Mouse (Mus musculus): ENCODE measurements around the gene Slf2.

DNA sequence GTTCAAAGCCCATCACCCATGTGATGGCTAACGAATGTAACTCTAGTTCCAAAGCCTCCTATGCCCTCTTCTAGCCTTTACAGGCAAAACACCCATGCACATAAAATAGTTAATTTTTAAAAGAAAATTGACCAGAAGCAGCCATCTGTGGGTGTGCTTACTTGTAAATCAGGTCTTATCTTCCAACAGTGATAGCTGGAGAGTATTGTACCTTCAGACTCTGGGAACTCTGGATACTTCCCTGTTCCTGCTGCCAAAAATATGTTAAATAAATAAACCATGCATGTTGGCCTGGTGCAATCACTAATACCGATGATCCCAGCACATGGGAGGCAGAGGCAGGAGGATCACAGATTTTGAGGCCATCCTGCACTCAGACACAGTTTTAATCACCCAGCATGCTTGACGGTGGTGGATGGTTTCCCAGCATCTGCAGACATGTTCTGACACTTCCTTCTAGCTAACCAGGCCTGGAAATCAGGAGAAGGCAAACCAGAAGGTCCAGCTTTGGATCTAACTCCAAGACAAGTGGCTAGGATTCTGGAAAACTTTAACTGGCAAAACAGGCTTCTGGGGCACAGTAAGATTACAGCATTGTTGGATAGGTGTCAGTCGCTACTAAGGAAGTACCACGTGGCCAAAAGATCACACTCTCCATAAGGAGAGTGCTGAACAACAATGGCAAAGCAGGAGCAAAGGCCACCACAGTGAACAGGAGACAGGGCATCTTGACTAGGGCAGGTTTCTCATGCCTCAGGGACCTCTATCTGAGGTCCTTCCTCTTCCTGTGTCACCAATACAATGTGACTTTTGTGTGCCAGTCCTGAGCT, 54.4 kb downstream of the Slf2 start:
- TF ChIP-seq EP300 (IDR thresholded peaks at IDR 0.05; ENCODE audit: insufficient read depth, low read depth, low read length) (no peak), POLR2A (IDR thresholded peaks at IDR 0.05; ENCODE audit: insufficient read depth, low read length) (no peak)
